Mouse (Mus musculus) bone marrow, adult 2 months (tissue): ENCODE results near the gene Gm17019.
"Not testable (repeated sequence)": the region's sequence is repeated elsewhere in the genome, so short reads cannot be mapped to it uniquely, and the experiment has no call there.

Experiments used
- CTCF ChIP-seq: fragments of 200-500 bp; IDR thresholded peaks from 2 replicates; pipeline ENCODE4 v1.5.1; 2011; ENCODE audit warnings: low read length, control low read depth; ENCODE audit not compliant: control insufficient read depth, insufficient read depth
- POLR2A ChIP-seq: fragments of 200-500 bp; IDR thresholded peaks from 2 replicates; pipeline ENCODE4 v1.6.1; 2011; ENCODE audit warnings: low read depth, mild to moderate bottlenecking, control low read depth, low read length, borderline replicate concordance; ENCODE audit not compliant: control insufficient read depth

DNA sequence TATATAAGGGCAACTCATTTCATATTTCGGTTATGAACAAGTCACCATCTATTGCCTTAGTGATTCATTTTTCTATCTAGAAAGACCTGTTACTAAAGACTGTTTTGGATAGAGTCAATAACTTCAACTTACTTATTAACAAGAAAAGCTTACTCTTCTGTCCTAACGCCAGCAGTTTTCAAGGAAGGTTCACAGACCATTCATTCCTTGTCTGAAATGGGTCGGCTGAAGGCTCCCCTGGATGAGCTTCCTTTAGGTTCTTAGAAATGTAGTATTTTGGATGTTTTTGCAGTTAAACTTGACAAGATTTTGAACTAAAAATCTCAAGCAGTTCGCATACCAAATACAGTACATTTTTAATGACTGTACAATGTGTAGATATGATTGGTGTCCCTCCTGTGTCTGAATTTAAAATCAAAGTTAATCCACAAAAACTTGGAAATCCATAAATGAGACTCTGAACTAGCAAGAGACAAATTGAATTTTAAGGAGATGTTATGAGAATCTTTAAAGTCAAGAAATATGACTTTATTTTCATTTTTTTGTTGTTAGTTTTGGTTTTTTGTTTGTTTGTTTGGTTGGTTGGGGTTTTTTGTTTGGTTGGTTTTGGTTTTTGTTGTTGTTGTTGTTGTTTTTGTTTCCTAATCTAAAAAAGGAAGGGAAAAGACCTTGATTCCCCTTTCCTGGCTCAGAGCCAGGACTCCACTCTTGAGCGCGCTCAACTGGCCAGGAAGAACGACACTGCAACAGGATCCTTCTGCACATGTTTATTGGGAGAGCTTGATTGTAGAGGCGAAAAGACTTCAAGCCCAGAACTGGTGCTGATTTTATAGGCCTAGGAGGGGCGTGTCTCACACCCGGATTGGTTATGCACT is 21.6 kb upstream of the Gm17019 start:
- not testable (repeated sequence) for TF ChIP-seq CTCF, POLR2A
